ENCODE assay signal across 8 mouse cellular contexts in genomic region chr1:162313451-162314276, GRCm38 (mm10).
DNase-seq lines count a peak whose midpoint lies in the region; ATAC-seq and TF ChIP-seq lines count a peak whose summit lies in the region.

No protein-coding gene starts in this region.

- H3K27ac ChIP-seq in forebrain, postnatal 0 days (ENCODE audit: low read depth, low read length): no peak overlapping the region
- H3K27ac ChIP-seq in intestine, embryonic 16.5 days (ENCODE audit: low read length): no peak overlapping the region
- H3K27ac ChIP-seq in liver, embryonic 12.5 days: no peak overlapping the region
- H3K27ac ChIP-seq in neural tube, embryonic 14.5 days (ENCODE audit: low read depth, low read length): no peak overlapping the region

- TF ChIP-seq CTCF in forebrain, postnatal 0 days (IDR thresholded peaks at IDR 0.05; ENCODE audit: low read depth): peak; percentile 89

- no peaks in the 10 kb centered on the region; the same call in 1 of the 2 replicates for H3K4me1 ChIP-seq in forebrain, postnatal 0 days (ENCODE audit: insufficient read depth)
- no peaks in the 10 kb centered on the region for H3K4me1 ChIP-seq in intestine, embryonic 16.5 days (ENCODE audit: control insufficient read depth, insufficient read depth, low read length)
- 0 out of 2 replicates have a peak, but pooled peaks cover 3% of the 10 kb centered on the region for H3K4me1 ChIP-seq in liver, embryonic 12.5 days
- no peaks in the 10 kb centered on the region for H3K4me1 ChIP-seq in neural tube, embryonic 14.5 days (ENCODE audit: control insufficient read depth, insufficient read depth, low read length)

- H3K27me3 ChIP-seq in forebrain, postnatal 0 days (ENCODE audit: insufficient read depth, low read length): no peaks in the 10 kb centered on the region
- H3K27me3 ChIP-seq in intestine, embryonic 16.5 days (replicated peaks; ENCODE audit: control insufficient read depth, insufficient read depth, low read length): no peaks in the 10 kb centered on the region
- no peaks in the 10 kb centered on the region for H3K27me3 ChIP-seq in liver, embryonic 12.5 days (replicated peaks)
- no peaks in the 10 kb centered on the region for H3K27me3 ChIP-seq in neural tube, embryonic 14.5 days (ENCODE audit: control insufficient read depth, insufficient read depth, low read length)

- ATAC-seq in forebrain, postnatal 0 days: peak; percentile 95
- ATAC-seq in intestine, embryonic 16.5 days: peak; percentile 84
- 0 out of 2 replicates have a peak, but pooled peaks have one; percentile 21 for ATAC-seq in liver, embryonic 12.5 days
- ATAC-seq in neural tube, embryonic 14.5 days (ENCODE audit: low read depth): peak; percentile 94

- peak; percentile 28 for DNase-seq in layer of hippocampus, adult 9-11 months
- DNase-seq in layer of hippocampus, postnatal 25 days (ENCODE audit: extremely low spot score in 1 of 2, low spot score in 1 of 2): no peak
- DNase-seq in adipocyte (ENCODE audit: low spot score): peak; percentile 85
- DNase-seq in forebrain, postnatal 0 days: peak; percentile 83
- no peak for DNase-seq in urinary bladder, postnatal 25 days (ENCODE audit: low spot score)

- H3K4me2 ChIP-seq in forebrain, postnatal 0 days (ENCODE audit: low read depth): no peak overlapping the region; the same call in 1 of the 2 replicates
- H3K4me2 ChIP-seq in intestine, embryonic 16.5 days (ENCODE audit: low read depth, low read length): no peak overlapping the region
- H3K4me2 ChIP-seq in liver, embryonic 12.5 days: no peak overlapping the region
- H3K4me2 ChIP-seq in neural tube, embryonic 14.5 days (ENCODE audit: low read depth, low read length): peak overlapping the region; percentile 15; the same call in 1 of the 2 replicates

- H3K9me3 ChIP-seq in forebrain, postnatal 0 days (ENCODE audit: low read length): no peaks in the 10 kb centered on the region
- no peaks in the 10 kb centered on the region for H3K9me3 ChIP-seq in intestine, embryonic 16.5 days (ENCODE audit: control insufficient read depth, low read length)
- no peaks in the 10 kb centered on the region for H3K9me3 ChIP-seq in liver, embryonic 12.5 days (replicated peaks)
- H3K9me3 ChIP-seq in neural tube, embryonic 14.5 days (ENCODE audit: control insufficient read depth, low read length): no peaks in the 10 kb centered on the region

- H3K9ac ChIP-seq in forebrain, postnatal 0 days: no peak overlapping the region
- H3K9ac ChIP-seq in intestine, embryonic 16.5 days (ENCODE audit: low read depth, low read length): no peak overlapping the region
- H3K9ac ChIP-seq in liver, embryonic 12.5 days: no peak overlapping the region
- H3K9ac ChIP-seq in neural tube, embryonic 14.5 days (replicated peaks; ENCODE audit: low read depth, low read length): no peak overlapping the region

- 29% methylated on average over 11 of the region's 11 CpGs for WGBS in forebrain, postnatal 0 days
- 25% methylated on average over 11 of the region's 11 CpGs for WGBS in intestine, embryonic 16.5 days
- WGBS in liver, embryonic 12.5 days (ENCODE audit: insufficient replicate concordance): 36% methylated on average over 11 of the region's 11 CpGs
- WGBS in neural tube, embryonic 14.5 days: 30% methylated on average over 11 of the region's 11 CpGs

- no peak overlapping the region for H3K4me3 ChIP-seq in forebrain, postnatal 0 days (ENCODE audit: low read depth, low read length)
- no peak overlapping the region for H3K4me3 ChIP-seq in intestine, embryonic 16.5 days (ENCODE audit: low read length)
- no peak overlapping the region for H3K4me3 ChIP-seq in liver, embryonic 12.5 days
- H3K4me3 ChIP-seq in neural tube, embryonic 14.5 days (ENCODE audit: low read depth, low read length): no peak overlapping the region

- peaks cover 8% of the 10 kb centered on the region for H3K36me3 ChIP-seq in forebrain, postnatal 0 days (ENCODE audit: insufficient read depth)
- no peaks in the 10 kb centered on the region for H3K36me3 ChIP-seq in intestine, embryonic 16.5 days (ENCODE audit: control insufficient read depth, insufficient read depth, low read length)
- no peaks in the 10 kb centered on the region for H3K36me3 ChIP-seq in liver, embryonic 12.5 days
- H3K36me3 ChIP-seq in neural tube, embryonic 14.5 days (ENCODE audit: control insufficient read depth, insufficient read depth, low read length): no peaks in the 10 kb centered on the region; the same call in 1 of the 2 replicates

Comparison
In these comparisons a context has a peak if more than half of its experiments do, and no peak if none do; other contexts are left out.
1. DNase-seq: peak in layer of hippocampus, adult 9-11 months (single experiment), adipocyte (single experiment) and forebrain, postnatal 0 days (single experiment); none in layer of hippocampus, postnatal 25 days (0 of 2) and urinary bladder, postnatal 25 days (single experiment).
2. ATAC-seq: peak in every context shown above with its lines; median percentile 95 in forebrain, postnatal 0 days; 94 in neural tube, embryonic 14.5 days; 84 in intestine, embryonic 16.5 days; 21 in liver, embryonic 12.5 days.